Mouse (Mus musculus) liver, postnatal 0 days (tissue): ENCODE measurements around the gene Ehmt2.

Experiments used
- CTCF ChIP-seq: sonication (generic); IDR thresholded peaks from 2 replicates; pipeline ENCODE4 v1.5.1; 2016; ENCODE audit warnings: antibody characterized with exemption, low read depth
- EP300 ChIP-seq: IDR thresholded peaks from 2 replicates; pipeline ENCODE4 v1.6.1; 2016; ENCODE audit warnings: antibody characterized with exemption, low read depth, mild to moderate bottlenecking

DNA sequence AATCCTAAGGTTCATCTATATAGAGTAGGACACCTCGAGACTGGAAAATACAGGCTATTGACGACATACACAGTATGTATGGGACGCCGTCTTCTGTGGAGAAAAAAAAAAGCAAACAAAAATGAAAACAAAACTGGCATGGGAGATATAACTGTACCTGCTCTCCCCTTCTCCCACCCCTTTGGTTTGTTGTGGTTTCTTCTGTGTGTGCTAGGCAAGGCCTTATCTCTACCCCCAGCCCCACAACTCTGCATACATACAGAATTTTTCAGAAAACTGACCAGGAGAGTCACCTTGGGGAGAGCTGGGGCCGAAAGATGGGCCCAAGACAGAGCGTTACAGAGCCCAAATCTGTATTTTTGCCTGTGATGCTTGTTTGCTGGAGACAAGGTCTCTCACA is 13.6 kb upstream of the Ehmt2 start:
- TF ChIP-seq CTCF (no peak), EP300 (no peak)
